In the genomic region with DNA sequence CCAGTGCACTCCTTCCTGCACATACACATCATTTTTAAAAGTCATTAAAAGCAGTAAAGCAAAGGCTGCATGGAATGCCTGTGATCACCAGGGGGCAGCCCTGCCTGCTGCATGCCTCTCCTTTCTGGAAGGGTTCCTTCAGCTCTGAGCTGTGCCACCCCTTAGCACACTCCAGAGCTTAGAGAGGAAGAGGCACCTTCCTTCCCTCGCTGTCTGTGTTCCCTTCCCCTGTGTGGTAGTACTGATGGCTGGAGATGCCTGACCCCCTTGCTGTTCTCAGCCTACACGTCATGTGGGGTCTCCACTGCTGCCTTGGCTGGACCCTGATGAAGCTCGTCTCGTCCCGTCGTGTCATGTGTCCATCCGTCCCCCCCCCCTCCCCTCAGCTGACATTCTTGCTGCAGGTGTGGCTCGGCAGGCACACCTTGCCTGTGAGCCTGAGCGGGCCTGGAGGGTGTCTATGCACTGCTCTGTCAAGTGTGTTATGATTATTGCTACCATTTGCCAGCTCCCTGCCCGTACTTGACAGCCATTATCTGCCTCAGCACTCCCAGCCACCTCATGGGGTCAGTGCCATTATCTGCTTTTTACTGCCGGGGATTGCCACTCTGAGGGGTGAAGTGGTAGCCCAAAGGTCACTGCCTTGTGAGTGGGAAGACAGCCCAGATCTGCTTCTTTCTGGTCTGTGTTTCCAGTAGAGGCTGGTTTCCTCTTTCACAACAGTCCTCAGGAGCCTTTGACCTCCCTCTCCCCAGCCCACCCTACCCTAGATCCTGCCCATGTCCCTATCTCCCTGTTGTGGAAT, we compare ENCODE assay signal across 8 mouse cellular contexts. TPM values are rescaled to one million over a fixed set of nuclear protein-coding genes. Genes with fewer than 3 reads are reported as not detected.
DNase-seq lines count a peak whose midpoint lies in the region; ATAC-seq and TF ChIP-seq lines count a peak whose summit lies in the region.

No protein-coding gene starts in this region.

- peak; percentile 56; the same call in 1 of the 2 replicates for ATAC-seq in heart, embryonic 11.5 days (replicated peaks; ENCODE audit: insufficient number of reproducible peaks, low FRiP score, low TSS enrichment)
- ATAC-seq in liver, embryonic 14.5 days (ENCODE audit: insufficient read depth): peak; percentile 47; the same call in 1 of the 2 replicates

- H3K36me3 ChIP-seq in thymus, adult 2 months (ENCODE audit: control insufficient read depth, insufficient read depth, low read length): peaks cover 11% of the 10 kb centered on the region; the same call in 1 of the 2 replicates
- peaks cover 3% of the 10 kb centered on the region; the same call in 1 of the 2 replicates for H3K36me3 ChIP-seq in heart, embryonic 11.5 days (ENCODE audit: control insufficient read depth, insufficient read depth, low read length)
- no peaks in the 10 kb centered on the region; the same call in 1 of the 2 replicates for H3K36me3 ChIP-seq in liver, embryonic 14.5 days (replicated peaks; ENCODE audit: control insufficient read depth, insufficient read depth, low read depth)

- H3K9me3 ChIP-seq in heart, embryonic 11.5 days (replicated peaks; ENCODE audit: control insufficient read depth, low read length): no peaks in the 10 kb centered on the region
- H3K9me3 ChIP-seq in liver, embryonic 14.5 days (ENCODE audit: control insufficient read depth, low read length): no peaks in the 10 kb centered on the region

- H3K4me1 ChIP-seq in thymus, adult 2 months (replicated peaks; ENCODE audit: control insufficient read depth, insufficient read depth, low read length): no peaks in the 10 kb centered on the region
- H3K4me1 ChIP-seq in heart, embryonic 11.5 days (ENCODE audit: control insufficient read depth, insufficient read depth, low read length): peaks cover 54% of the 10 kb centered on the region
- H3K4me1 ChIP-seq in liver, embryonic 14.5 days (replicated peaks; ENCODE audit: control insufficient read depth in 2 of 2, insufficient read depth in 2 of 2, low read length in 1 of 2): peaks cover 0 to 10% of the 10 kb centered on the region in 2 experiments; a peak in 2 of 4 replicates
- peaks cover 10% of the 10 kb centered on the region for H3K4me1 ChIP-seq in olfactory bulb, adult 2 months (ENCODE audit: control insufficient read depth, insufficient read depth, low read length)

- peak overlapping the region; percentile 39; the same call in 1 of the 2 replicates for H3K9ac ChIP-seq in heart, embryonic 11.5 days (ENCODE audit: low read depth, low read length)
- no peak overlapping the region for H3K9ac ChIP-seq in liver, embryonic 14.5 days (replicated peaks)

- peak overlapping the region; percentile 2; the same call in 1 of the 2 replicates for H3K4me2 ChIP-seq in heart, embryonic 11.5 days
- no peak overlapping the region for H3K4me2 ChIP-seq in liver, embryonic 14.5 days (ENCODE audit: low read depth)

- no peak overlapping the region for H3K4me3 ChIP-seq in thymus, adult 2 months (ENCODE audit: control insufficient read depth, insufficient read depth, low read length)
- no peak overlapping the region for H3K4me3 ChIP-seq in heart, embryonic 11.5 days (ENCODE audit: low read depth, low read length)
- no peak overlapping the region for H3K4me3 ChIP-seq in liver, embryonic 14.5 days (ENCODE audit: insufficient read depth in 1 of 2, low read depth in 2 of 2, low read length in 2 of 2)
- no peak overlapping the region for H3K4me3 ChIP-seq in olfactory bulb, adult 2 months (ENCODE audit: insufficient read depth, low read depth, low read length)

- TF ChIP-seq CTCF in thymus, adult 2 months (IDR thresholded peaks at IDR 0.05; ENCODE audit: borderline replicate concordance, control insufficient read depth, extremely low read depth, insufficient read depth, low read length, poor library complexity): peak; percentile 40; the same call in 1 of the 2 replicates
- peak; percentile 68 for TF ChIP-seq CTCF in liver, embryonic 14.5 days (IDR thresholded peaks at IDR 0.05; ENCODE audit: low read depth)
- peak; percentile 57 for TF ChIP-seq CTCF in olfactory bulb, adult 2 months (IDR thresholded peaks at IDR 0.05; ENCODE audit: insufficient read depth, low read depth, low read length)

- H3K27me3 ChIP-seq in thymus, adult 2 months (ENCODE audit: control insufficient read depth, insufficient read depth, low read length): no peaks in the 10 kb centered on the region
- no peaks in the 10 kb centered on the region for H3K27me3 ChIP-seq in heart, embryonic 11.5 days (ENCODE audit: control insufficient read depth, insufficient read depth, low read length)
- H3K27me3 ChIP-seq in liver, embryonic 14.5 days (ENCODE audit: control insufficient read depth, insufficient read depth, low read length): no peaks in the 10 kb centered on the region

- H3K27ac ChIP-seq in thymus, adult 2 months (ENCODE audit: control insufficient read depth, insufficient read depth, low read length): no peak overlapping the region
- peak overlapping the region; percentile 46 for H3K27ac ChIP-seq in heart, embryonic 11.5 days (ENCODE audit: low read depth, low read length)
- H3K27ac ChIP-seq in liver, embryonic 14.5 days: no peak overlapping the region
- H3K27ac ChIP-seq in olfactory bulb, adult 2 months (ENCODE audit: insufficient read depth, low read depth, low read length): no peak overlapping the region

- no peak for TF ChIP-seq POLR2A in thymus, adult 2 months (IDR thresholded peaks at IDR 0.05; ENCODE audit: control insufficient read depth, extremely low read depth, insufficient read depth, low read length, poor library complexity)
- TF ChIP-seq POLR2A in olfactory bulb, adult 2 months (IDR thresholded peaks at IDR 0.05; ENCODE audit: insufficient read depth, low read depth, low read length): no peak

- DNase-seq in thymus, adult 2 months: peak; percentile 22
- no peak for DNase-seq in thymus, adult 18-20 months
- peak; percentile 67 to 75 for DNase-seq in cerebellum, postnatal 14 days
- peak; percentile 67 for DNase-seq in kidney, postnatal 10 days
- DNase-seq in liver, embryonic 14.5 days (ENCODE audit: low read depth in 3 of 3, low spot score in 3 of 3): no peak
- DNase-seq in c-Kit-positive CD71-positive TER-119-positive erythroid progenitor cells, embryonic 14.5 days (ENCODE audit: low spot score): no peak

- TF ChIP-seq EP300 in liver, embryonic 14.5 days (IDR thresholded peaks at IDR 0.05; ENCODE audit: low read depth): no peak

- 85% methylated on average over 11 of the region's 11 CpGs for WGBS in thymus, adult 2 months
- 30% methylated on average over 11 of the region's 11 CpGs for WGBS in heart, embryonic 11.5 days (ENCODE audit: insufficient replicate concordance)
- WGBS in liver, embryonic 14.5 days (ENCODE audit: insufficient replicate concordance): 48% methylated on average over 11 of the region's 11 CpGs
- WGBS in olfactory bulb, adult 2 months: 69% methylated on average over 11 of the region's 11 CpGs

RNA-seq across cellular contexts. Expression of a gene that starts 6.2 kb away (rescaled TPM):
- polyA plus RNA-seq in thymus, adult 2 months (2012; rRNA removed): 0.54 and 0.75 TPM in 2 replicates
- 0.55 TPM in 1 of 2 replicates, not detected in the other for polyA plus RNA-seq in heart, embryonic 11.5 days (2014; fragmentation: Nextera tagmentation; extraction: Ambion mirVana)
- 0.14 TPM in 1 of 2 replicates, not detected in the other for polyA plus RNA-seq in liver, embryonic 14.5 days (2012; rRNA removed)
- not detected in 2 replicates for polyA plus RNA-seq in liver, embryonic 14.5 days (2014; fragmentation: Nextera tagmentation; extraction: Ambion mirVana)
- polyA plus RNA-seq in olfactory bulb, adult 2 months (2012; ENCODE audit: insufficient read depth, insufficient read length, low replicate concordance, missing spikeins): not detected in 2 replicates

RNA-seq across cellular contexts. Expression of a gene that starts 27.4 kb away (rescaled TPM):
- 1.7 and 2.7 TPM in 2 replicates for polyA plus RNA-seq in thymus, adult 2 months (2012; rRNA removed)
- not detected in 2 replicates for polyA plus RNA-seq in heart, embryonic 11.5 days (2014; fragmentation: Nextera tagmentation; extraction: Ambion mirVana)
- 0.12 and 0.64 TPM in 2 replicates for polyA plus RNA-seq in liver, embryonic 14.5 days (2012; rRNA removed)
- not detected in 2 replicates for polyA plus RNA-seq in liver, embryonic 14.5 days (2014; fragmentation: Nextera tagmentation; extraction: Ambion mirVana)
- not detected in 2 replicates for polyA plus RNA-seq in olfactory bulb, adult 2 months (2012; ENCODE audit: insufficient read depth, insufficient read length, low replicate concordance, missing spikeins)

Comparison
In these comparisons a context has a peak if more than half of its experiments do, and no peak if none do; other contexts are left out.
1. DNase-seq: peak in thymus, adult 2 months (single experiment), cerebellum, postnatal 14 days (2 of 2) and kidney, postnatal 10 days (single experiment); none in thymus, adult 18-20 months (0 of 2), liver, embryonic 14.5 days (0 of 3) and c-Kit-positive CD71-positive TER-119-positive erythroid progenitor cells, embryonic 14.5 days (single experiment).
2. Peak in every context shown above with its lines, with median percentiles within 50 percentile points of each other: CTCF ChIP-seq.